Mouse (Mus musculus): Measurements from ENCODE around the gene Tspoap1. TPM values are rescaled to one million over a fixed set of nuclear protein-coding genes. Genes with fewer than 3 reads are reported as not detected.

Gene Tspoap1
- polyA plus RNA-seq, 1 experiment from 2014 or later, result 30.3 TPM

DNA sequence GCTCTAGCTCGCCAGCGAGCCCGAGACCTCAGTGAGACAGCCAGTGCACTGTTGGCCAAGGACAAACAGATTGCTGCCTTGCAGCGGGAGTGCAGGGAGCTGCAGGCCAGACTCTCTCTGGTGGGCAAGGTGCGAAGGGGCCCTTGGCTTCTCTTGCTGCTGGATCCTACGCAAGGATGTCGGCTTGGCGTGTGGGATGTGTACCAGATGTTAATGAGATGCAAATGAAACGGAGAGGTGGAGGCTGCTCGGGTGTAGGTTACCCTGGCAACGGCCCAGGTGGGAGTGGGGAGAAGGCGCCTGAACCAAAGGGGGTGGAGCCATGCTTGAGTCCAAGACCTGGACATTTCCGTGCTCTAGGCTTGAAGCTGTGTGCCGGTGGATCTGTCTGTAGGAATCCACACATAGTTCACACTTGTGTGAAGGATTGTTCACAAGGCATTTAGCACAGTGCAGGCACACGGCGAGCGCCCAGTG, 3.2 kb downstream of the Tspoap1 start:
- H3K36me3 ChIP-seq, result 0 out of 2 replicates have a peak, but pooled peaks cover 3% of the 10 kb centered on the region
- H3K4me1 ChIP-seq, result peaks cover 54% of the 10 kb centered on the region
- no peaks in the 10 kb centered on the region for H3K9me3 ChIP-seq
- peak overlapping the region; percentile 82 for H3K9ac ChIP-seq (replicated peaks)
- peak; percentile 9; the same call in 1 of the 2 replicates for ATAC-seq (replicated peaks)
- peak overlapping the region; percentile 61 for H3K27ac ChIP-seq (replicated peaks)
- peak overlapping the region; percentile 68 for H3K4me3 ChIP-seq
- H3K4me2 ChIP-seq (replicated peaks), result peak overlapping the region; percentile 95
- H3K27me3 ChIP-seq, result no peaks in the 10 kb centered on the region; the same call in 1 of the 2 replicates
- WGBS, result under 1% methylated on average over 17 of the region's 17 CpGs

DNA sequence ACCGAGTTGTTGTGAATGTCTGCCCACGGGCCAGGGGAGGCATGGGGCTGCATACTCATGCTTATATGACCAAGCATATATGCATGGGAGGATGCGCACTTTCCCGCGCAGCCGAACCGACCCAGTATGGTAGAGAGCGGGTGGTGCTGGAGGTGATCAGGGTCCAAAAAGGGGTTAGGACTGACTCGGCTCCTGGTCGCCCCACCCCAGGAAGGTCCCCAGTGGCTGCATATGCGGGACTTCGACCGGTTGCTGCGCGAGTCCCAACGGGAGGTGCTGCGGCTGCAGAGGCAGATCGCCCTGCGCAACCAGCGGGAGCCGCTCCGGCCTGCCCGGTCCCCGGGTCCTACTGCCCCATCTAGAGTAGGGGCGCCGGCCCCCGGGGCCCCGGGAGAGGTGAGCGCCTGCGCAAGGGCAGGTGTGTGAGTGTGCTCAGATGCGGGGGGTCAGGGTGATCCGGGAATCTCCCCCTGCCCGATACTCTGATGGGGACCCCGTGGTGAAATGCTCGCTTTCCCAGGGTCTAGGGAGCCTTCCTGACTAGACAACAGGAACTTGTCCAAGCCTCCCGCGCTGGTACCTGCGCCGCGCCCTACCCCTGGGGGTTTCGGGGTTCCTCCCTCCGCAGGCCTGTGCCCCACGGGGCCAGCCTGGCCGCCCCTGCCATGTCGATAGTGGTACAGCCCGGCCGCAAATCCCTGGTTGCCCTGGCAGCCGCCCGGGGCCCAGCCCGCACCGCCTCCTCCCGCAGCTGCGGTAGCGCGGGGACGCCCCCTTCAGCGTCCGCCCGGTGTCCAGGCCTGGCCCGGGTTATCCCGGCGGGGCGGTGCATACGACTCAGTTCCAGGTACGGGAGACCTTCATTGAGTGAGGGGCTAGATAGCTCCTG, 3.9 kb downstream of the Tspoap1 start:
- Histone ChIP-seq H3K9ac (replicated peaks) (peak overlapping the region; percentile 82), H3K36me3 (0 out of 2 replicates have a peak, but pooled peaks cover 3% of the 10 kb centered on the region), H3K9me3 (no peaks in the 10 kb centered on the region), H3K27me3 (no peaks in the 10 kb centered on the region; the same call in 1 of the 2 replicates), H3K4me2 (replicated peaks) (peak overlapping the region; percentile 95), H3K27ac (replicated peaks) (peak overlapping the region; percentile 61), H3K4me3 (peak overlapping the region; percentile 68), H3K4me1 (peaks cover 54% of the 10 kb centered on the region)
- peak; percentile 27 for ATAC-seq (replicated peaks)
- WGBS, result under 1% methylated on average over 64 of the region's 65 CpGs

DNA sequence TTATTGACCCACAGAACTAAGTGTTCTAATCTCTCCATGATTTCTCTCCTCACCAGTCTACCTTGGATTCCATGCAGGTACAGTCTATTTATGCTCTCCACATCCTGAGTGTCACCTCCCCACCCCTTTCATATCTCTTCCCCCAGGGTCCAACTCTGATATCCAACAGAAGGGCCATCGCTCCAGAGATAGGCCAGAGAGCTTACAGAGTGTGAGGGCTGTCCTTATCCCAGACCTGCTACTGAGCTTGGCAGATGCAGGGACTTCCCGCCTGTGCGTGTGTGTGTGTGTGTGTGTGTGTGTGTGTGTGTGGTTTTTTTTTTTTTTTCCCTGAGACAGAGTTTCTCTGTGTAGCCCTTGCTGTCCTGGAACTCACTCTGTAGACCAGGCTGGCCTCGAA, 8.4 kb downstream of the Tspoap1 start:
- Histone ChIP-seq H3K4me1 (peaks cover 16% of the 10 kb centered on the region), H3K27me3 (no peaks in the 10 kb centered on the region), H3K4me2 (replicated peaks) (no peak overlapping the region), H3K27ac (replicated peaks) (no peak overlapping the region), H3K36me3 (peaks cover 26% of the 10 kb centered on the region), H3K4me3 (no peak overlapping the region), H3K9ac (replicated peaks) (no peak overlapping the region), H3K9me3 (no peaks in the 10 kb centered on the region)
- WGBS, result 87% methylated on average over 4 of the region's 4 CpGs
- ATAC-seq (replicated peaks), result no peak

DNA sequence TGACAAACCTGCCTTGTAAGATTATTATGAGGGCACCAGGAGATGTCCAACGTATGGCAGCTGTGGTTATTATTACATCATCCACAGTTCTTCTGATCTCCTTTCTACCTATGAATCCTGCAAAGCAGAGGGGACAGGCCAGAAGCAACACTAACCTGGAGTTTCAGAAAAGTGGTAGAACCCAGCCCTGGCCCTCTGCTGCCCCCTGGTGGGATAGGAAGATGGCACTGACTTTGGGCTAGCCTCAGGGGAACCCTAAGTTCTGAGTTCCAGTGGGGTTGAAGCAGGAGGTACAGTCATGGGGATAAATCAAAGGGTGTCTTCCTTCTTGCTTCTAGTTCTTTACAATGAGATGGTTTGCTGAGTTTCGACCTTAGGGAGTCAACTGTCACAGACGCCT, 10.6 kb downstream of the Tspoap1 start:
- no peak overlapping the region for H3K27ac ChIP-seq (replicated peaks)
- peaks cover 34% of the 10 kb centered on the region for H3K36me3 ChIP-seq
- ATAC-seq (replicated peaks), result no peak
- H3K4me1 ChIP-seq, result no peaks in the 10 kb centered on the region
- no peak overlapping the region for H3K4me2 ChIP-seq (replicated peaks)
- H3K9me3 ChIP-seq, result no peaks in the 10 kb centered on the region
- 65% methylated on average over 3 of the region's 3 CpGs for WGBS
- no peaks in the 10 kb centered on the region for H3K27me3 ChIP-seq
- no peak overlapping the region for H3K4me3 ChIP-seq
- no peak overlapping the region for H3K9ac ChIP-seq (replicated peaks)

DNA sequence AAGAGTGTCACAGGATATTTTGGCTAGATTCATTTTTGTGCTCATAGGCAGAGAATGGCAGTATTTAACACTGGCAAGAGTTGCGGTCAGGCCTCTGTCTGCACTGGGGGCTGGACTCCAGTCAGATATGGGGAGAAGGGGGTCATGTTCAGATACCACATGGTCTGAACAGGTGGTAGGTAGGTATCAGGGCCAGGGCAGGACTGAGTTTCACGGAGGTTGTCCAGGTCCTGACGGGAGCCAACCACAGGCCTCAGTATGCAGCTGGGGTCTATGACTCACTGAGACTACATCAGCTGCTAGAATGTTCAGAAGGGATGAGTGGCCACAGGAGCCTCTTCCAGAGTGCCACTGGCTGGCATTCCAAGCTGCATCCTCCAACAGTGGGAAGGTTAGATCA, 12.0 kb downstream of the Tspoap1 start:
- Histone ChIP-seq H3K36me3 (peaks cover 39% of the 10 kb centered on the region), H3K4me3 (no peak overlapping the region), H3K27ac (replicated peaks) (no peak overlapping the region), H3K9me3 (no peaks in the 10 kb centered on the region), H3K4me1 (no peaks in the 10 kb centered on the region), H3K9ac (replicated peaks) (no peak overlapping the region), H3K27me3 (no peaks in the 10 kb centered on the region), H3K4me2 (replicated peaks) (no peak overlapping the region)
- ATAC-seq (replicated peaks), result no peak
- 95% methylated on average over 3 of the region's 3 CpGs for WGBS

DNA sequence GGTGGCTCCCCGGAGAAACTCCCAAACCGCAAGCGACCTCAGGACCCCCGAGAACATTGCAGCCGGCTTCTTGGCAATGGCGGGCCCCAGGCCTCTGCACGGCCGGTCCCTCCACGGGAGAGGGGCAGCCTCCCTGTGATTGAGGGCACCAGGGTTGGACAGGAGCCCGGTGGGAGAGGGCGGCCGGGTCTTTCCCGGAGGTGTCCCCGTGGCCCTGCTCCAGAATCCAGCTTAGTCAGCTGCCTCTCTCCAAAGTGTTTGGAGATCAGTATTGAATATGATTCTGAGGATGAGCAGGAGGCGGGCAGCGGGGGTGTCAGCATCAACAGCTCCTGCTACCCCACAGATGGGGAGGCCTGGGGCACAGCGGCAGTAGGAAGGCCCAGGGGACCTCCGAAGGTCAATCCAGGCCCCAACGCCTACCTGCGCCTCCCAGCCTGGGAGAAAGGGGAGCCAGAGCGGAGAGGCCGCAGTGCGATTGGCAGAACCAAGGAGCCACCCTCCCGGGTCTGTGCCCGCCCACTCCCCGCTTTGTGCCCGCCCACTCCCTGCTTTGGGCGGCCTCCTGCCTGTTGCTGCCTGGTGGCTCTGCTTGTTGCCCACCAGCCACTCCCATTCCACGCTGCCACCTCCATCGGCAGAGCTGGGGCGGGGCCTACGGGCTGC, 17.9 kb downstream of the Tspoap1 start:
- Histone ChIP-seq H3K4me1 (peaks cover 14% of the 10 kb centered on the region), H3K4me3 (peak overlapping the region; percentile 28), H3K9me3 (no peaks in the 10 kb centered on the region), H3K36me3 (peaks cover 16% of the 10 kb centered on the region), H3K9ac (replicated peaks) (peak overlapping the region; percentile 46), H3K27me3 (no peaks in the 10 kb centered on the region), H3K27ac (replicated peaks) (no peak overlapping the region), H3K4me2 (replicated peaks) (peak overlapping the region; percentile 51)
- peak; percentile 81 for ATAC-seq (replicated peaks)
- 9% methylated on average over 31 of the region's 32 CpGs for WGBS

DNA sequence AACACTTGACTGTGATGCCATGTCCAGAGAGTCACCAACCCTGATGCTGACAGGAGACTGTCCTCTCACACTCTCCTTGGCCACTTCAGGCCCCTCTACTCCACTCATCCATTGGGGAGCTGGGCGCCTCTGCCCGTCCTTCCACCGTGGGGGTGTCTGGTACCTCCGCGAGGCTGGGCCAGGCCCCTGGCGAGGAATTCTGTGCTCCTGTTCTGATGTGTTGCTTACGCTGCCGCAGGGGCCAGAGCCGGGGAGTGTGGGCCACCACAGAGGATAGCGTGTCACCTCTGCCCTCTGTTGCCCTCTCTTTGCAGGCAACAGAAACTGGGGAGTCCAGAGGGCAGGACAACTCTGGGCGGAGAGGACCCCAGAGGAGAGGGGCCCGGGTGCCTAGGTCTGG, 18.6 kb downstream of the Tspoap1 start:
- H3K4me1 ChIP-seq, result peaks cover 14% of the 10 kb centered on the region
- 40% methylated on average over 12 of the region's 12 CpGs for WGBS
- H3K9ac ChIP-seq (replicated peaks), result no peak overlapping the region
- no peak for ATAC-seq (replicated peaks)
- no peak overlapping the region for H3K4me3 ChIP-seq
- peak overlapping the region; percentile 51 for H3K4me2 ChIP-seq (replicated peaks)
- no peak overlapping the region for H3K27ac ChIP-seq (replicated peaks)
- H3K9me3 ChIP-seq, result no peaks in the 10 kb centered on the region
- no peaks in the 10 kb centered on the region for H3K27me3 ChIP-seq
- peaks cover 13% of the 10 kb centered on the region for H3K36me3 ChIP-seq

DNA sequence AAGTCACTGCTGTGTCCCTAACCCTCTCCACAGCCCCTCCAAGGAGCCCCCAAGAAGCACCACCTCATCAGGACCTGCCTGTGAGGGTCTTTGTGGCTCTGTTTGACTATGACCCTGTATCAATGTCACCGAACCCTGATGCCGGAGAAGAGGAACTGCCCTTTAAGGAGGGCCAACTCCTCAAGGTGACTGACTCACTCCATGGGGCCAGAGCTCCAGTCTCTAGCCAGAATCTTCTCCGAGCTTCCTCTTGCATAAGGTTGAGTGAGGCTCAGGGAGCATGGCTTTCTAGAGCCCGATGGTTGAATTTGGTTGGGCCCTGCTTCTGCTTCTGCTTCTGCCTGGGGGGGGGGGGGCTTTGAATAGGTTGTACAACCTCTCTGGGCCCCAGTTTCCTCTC, 19.1 kb downstream of the Tspoap1 start:
- Histone ChIP-seq H3K9me3 (no peaks in the 10 kb centered on the region), H3K4me3 (no peak overlapping the region), H3K4me2 (replicated peaks) (no peak overlapping the region), H3K9ac (replicated peaks) (no peak overlapping the region), H3K27ac (replicated peaks) (no peak overlapping the region), H3K4me1 (peaks cover 14% of the 10 kb centered on the region), H3K27me3 (no peaks in the 10 kb centered on the region), H3K36me3 (peaks cover 13% of the 10 kb centered on the region)
- ATAC-seq (replicated peaks), result no peak
- 92% methylated on average over 4 of the region's 4 CpGs for WGBS

DNA sequence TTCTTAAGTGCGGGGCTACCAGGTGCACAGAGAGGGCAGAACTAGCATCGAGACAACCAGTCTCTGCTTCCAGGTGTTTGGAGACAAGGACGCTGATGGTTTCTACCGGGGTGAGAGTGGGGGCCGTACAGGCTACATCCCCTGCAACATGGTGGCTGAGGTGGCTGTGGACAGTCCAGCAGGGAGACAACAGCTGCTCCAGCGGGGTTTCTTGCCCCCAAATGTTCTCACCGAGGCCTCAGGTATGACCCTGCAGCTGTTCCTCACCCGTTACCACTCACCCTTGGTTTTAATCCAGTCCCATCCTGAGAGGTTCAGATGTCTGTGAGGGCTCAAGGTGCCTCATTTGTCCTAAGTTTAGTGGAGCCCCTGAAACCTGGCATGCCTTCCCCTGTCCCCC, 19.8 kb downstream of the Tspoap1 start:
- no peak for ATAC-seq (replicated peaks)
- Histone ChIP-seq H3K27me3 (no peaks in the 10 kb centered on the region), H3K9ac (replicated peaks) (no peak overlapping the region), H3K4me1 (peaks cover 14% of the 10 kb centered on the region), H3K9me3 (no peaks in the 10 kb centered on the region), H3K4me2 (replicated peaks) (no peak overlapping the region), H3K4me3 (no peak overlapping the region), H3K36me3 (peaks cover 16% of the 10 kb centered on the region), H3K27ac (replicated peaks) (no peak overlapping the region)
- 88% methylated on average over 8 of the region's 8 CpGs for WGBS

DNA sequence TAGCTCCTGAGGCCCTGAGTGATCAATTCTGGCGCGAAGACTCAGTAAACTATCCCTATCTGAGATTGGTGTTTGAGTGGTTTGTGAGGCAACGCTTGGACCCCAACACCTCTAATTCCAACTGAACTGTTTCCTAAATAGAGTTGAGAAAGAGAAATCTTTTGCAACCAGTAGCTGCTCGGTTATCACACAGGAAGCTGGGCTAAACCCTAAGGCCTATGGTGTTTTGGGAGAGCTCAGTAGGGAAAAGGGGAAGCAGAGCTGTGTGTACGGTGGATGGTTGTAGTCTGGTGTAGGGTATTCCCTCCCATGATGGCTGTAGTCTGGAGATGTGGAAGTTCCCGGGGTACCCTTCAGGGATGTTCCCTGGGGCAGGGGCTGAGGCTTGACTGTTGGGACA, 29.7 kb downstream of the Tspoap1 start:
- H3K27ac ChIP-seq (replicated peaks), result no peak overlapping the region
- H3K4me2 ChIP-seq (replicated peaks), result no peak overlapping the region
- no peaks in the 10 kb centered on the region for H3K27me3 ChIP-seq
- no peak overlapping the region for H3K9ac ChIP-seq (replicated peaks)
- no peak for ATAC-seq (replicated peaks)
- no peaks in the 10 kb centered on the region for H3K9me3 ChIP-seq
- 90% methylated on average over 6 of the region's 6 CpGs for WGBS
- no peak overlapping the region for H3K4me3 ChIP-seq
- H3K36me3 ChIP-seq, result peaks cover 3% of the 10 kb centered on the region; the same call in 1 of the 2 replicates
- no peaks in the 10 kb centered on the region for H3K4me1 ChIP-seq

DNA sequence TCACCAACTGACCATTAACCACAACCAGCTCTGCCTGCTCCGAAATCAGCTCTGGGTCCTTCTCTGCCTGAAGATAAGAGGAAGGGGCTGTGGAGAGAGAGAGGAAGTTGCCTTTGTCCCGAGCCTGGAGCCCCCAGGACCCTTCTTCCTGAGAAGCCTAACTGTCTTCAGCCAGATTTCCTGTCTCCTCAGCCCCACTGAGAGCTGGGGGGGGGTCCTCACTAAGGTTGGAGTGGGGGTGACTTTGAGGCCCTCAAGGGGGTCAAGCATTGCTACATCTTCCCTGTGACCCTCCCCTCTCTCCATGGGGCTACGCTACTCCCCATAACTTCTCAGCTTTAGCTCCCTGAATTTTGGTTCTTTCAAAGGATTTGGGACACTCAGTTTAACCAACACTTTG, 33.1 kb downstream of the Tspoap1 start, which contains the start of gene Mpo:
Mpo (plus strand) TSS at position 122 of the 400 bp plus-strand sequence.
- WGBS, result 62% methylated on average over 3 of the region's 3 CpGs
- ATAC-seq (replicated peaks), result no peak
- Histone ChIP-seq H3K9me3 (no peaks in the 10 kb centered on the region), H3K9ac (replicated peaks) (no peak within 1 kb of the TSS), H3K4me3 (no peak within 1 kb of the TSS), H3K4me2 (replicated peaks) (no peak within 1 kb of the TSS), H3K36me3 (no peaks in the 10 kb centered on the region), H3K27me3 (no peaks in the 10 kb centered on the region), H3K27ac (replicated peaks) (no peak within 1 kb of the TSS), H3K4me1 (no peaks in the 10 kb centered on the region)

DNA sequence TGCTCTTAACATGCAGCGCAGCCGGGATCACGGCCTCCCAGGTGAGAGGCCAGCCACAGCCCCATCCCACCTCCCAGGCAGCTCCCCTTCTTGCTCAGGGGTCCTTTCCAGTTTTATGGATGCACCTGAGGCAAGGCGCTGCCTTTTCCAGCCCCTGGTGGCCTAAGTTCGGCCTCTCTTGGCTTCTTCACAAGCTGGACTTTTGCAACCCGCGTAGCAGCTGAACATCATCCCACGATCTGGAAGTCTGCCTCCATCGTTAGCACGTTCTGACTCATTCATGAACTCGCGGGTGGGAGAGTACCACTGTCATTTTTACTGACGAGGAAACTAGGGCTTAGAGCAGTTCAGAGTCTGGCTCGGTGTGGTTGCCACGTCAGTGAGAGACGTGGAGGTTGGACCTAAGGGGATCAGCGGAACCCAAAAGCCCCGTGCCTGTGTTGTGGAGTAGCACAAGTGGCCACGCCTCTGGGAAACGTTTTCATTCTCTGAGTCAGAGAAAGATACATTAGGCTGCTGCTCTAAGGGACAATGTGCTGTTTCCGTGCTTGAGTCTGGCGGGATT, 41.5 kb downstream of the Tspoap1 start:
- Histone ChIP-seq H3K27me3 (no peaks in the 10 kb centered on the region), H3K27ac (replicated peaks) (no peak overlapping the region), H3K4me2 (replicated peaks) (no peak overlapping the region), H3K4me3 (no peak overlapping the region), H3K9me3 (no peaks in the 10 kb centered on the region), H3K36me3 (no peaks in the 10 kb centered on the region), H3K9ac (replicated peaks) (no peak overlapping the region), H3K4me1 (no peaks in the 10 kb centered on the region)
- ATAC-seq (replicated peaks), result no peak
- WGBS, result 79% methylated on average over 22 of the region's 22 CpGs

All from forebrain, embryonic 15.5 days (tissue).